Mouse (Mus musculus): ENCODE measurements at regions not wholly inside any gene's neighbourhood (a gene's known extent, or its start where the extent isn't known, plus 50 kb on each side); places are given as distances from the start of the nearest gene placed in this dataset.

DNA sequence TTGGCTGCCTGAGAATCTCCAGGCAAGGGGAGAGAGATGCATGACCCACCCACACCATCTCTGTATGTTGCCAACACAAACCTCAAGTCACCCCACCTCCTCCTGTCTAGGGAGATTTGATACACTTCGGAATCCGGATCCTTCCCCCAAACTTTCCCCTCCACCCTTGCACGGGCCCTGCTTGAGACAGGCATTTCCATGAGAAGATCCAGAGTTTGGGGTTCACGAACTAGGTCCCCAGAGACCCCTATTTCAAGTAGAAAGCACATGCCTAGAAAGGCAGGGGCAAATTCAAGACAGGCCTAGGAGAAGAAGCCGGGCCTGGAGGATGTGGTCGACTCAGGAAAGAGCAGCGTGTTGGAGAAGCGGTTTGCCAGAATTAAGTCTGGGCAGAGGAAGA lies 63.8 kb upstream of the Itga11 start:
- no peak overlapping the region for H3K4me3 ChIP-seq (ENCODE audit: control insufficient read depth, insufficient read depth, low read length)
- H3K27ac ChIP-seq (ENCODE audit: control insufficient read depth, insufficient read depth, low read length), result no peak overlapping the region
- no peak for DNase-seq
- no peaks in the 10 kb centered on the region for H3K36me3 ChIP-seq (ENCODE audit: control insufficient read depth, insufficient read depth, low read length)
- no peaks in the 10 kb centered on the region for H3K4me1 ChIP-seq (replicated peaks; ENCODE audit: control insufficient read depth, insufficient read depth, low read length)
- WGBS, result 74% methylated on average over 8 of the region's 8 CpGs
- TF ChIP-seq CTCF (IDR thresholded peaks at IDR 0.05; ENCODE audit: borderline replicate concordance, control insufficient read depth, extremely low read depth, insufficient read depth, low read length, poor library complexity) (no peak), POLR2A (IDR thresholded peaks at IDR 0.05; ENCODE audit: control insufficient read depth, extremely low read depth, insufficient read depth, low read length, poor library complexity) (no peak)
- H3K27me3 ChIP-seq (ENCODE audit: control insufficient read depth, insufficient read depth, low read length), result no peaks in the 10 kb centered on the region

DNA sequence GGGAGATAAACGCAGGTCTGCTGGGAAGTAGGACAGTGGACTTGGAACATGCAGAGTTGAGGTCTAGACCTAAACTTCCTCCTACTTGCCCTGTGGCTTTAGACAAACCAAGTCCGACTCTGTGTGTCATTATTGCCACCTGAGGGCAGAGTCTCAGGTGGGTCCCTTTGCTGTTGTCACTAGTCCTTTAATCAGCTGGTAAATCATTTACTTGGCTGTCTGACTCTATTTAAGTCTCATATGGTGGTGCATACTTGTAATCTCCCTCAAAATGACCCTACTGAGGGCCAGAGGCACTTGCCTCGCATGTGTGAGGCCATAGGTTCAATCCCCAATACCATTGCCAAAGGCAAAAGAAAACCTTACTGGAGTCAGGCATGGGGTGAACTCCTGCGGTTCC lies 62.7 kb upstream of the Itga11 start:
- DNase-seq, result no peak
- Histone ChIP-seq H3K4me3 (ENCODE audit: control insufficient read depth, insufficient read depth, low read length) (no peak overlapping the region), H3K27ac (ENCODE audit: control insufficient read depth, insufficient read depth, low read length) (no peak overlapping the region), H3K27me3 (ENCODE audit: control insufficient read depth, insufficient read depth, low read length) (no peaks in the 10 kb centered on the region), H3K36me3 (ENCODE audit: control insufficient read depth, insufficient read depth, low read length) (no peaks in the 10 kb centered on the region), H3K4me1 (replicated peaks; ENCODE audit: control insufficient read depth, insufficient read depth, low read length) (no peaks in the 10 kb centered on the region)
- 79% methylated on average over 4 of the region's 4 CpGs for WGBS
- TF ChIP-seq CTCF (IDR thresholded peaks at IDR 0.05; ENCODE audit: borderline replicate concordance, control insufficient read depth, extremely low read depth, insufficient read depth, low read length, poor library complexity) (no peak), POLR2A (IDR thresholded peaks at IDR 0.05; ENCODE audit: control insufficient read depth, extremely low read depth, insufficient read depth, low read length, poor library complexity) (no peak)

DNA sequence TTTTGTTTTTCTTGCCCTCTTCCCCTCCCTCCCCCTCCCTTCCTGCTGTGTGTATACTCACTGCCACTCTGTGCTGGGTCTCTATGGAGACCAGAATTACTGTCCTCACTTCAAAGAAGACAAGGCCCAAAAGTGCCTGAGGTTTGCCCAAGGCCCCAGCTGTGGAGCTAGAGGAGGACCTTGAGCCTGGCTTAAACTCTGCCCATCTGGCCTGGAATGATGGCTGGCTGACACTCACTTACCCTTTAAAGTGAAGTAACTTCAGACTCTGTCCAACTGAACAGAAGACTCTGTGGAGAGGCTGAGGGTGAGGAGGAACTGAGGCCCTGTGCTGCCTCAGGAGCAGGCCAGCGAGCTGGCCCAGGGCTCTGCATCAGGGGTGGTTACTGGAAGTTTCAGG lies 61.8 kb upstream of the Itga11 start:
- TF ChIP-seq CTCF (IDR thresholded peaks at IDR 0.05; ENCODE audit: borderline replicate concordance, control insufficient read depth, extremely low read depth, insufficient read depth, low read length, poor library complexity) (no peak), POLR2A (IDR thresholded peaks at IDR 0.05; ENCODE audit: control insufficient read depth, extremely low read depth, insufficient read depth, low read length, poor library complexity) (no peak)
- no peaks in the 10 kb centered on the region for H3K27me3 ChIP-seq (ENCODE audit: control insufficient read depth, insufficient read depth, low read length)

DNA sequence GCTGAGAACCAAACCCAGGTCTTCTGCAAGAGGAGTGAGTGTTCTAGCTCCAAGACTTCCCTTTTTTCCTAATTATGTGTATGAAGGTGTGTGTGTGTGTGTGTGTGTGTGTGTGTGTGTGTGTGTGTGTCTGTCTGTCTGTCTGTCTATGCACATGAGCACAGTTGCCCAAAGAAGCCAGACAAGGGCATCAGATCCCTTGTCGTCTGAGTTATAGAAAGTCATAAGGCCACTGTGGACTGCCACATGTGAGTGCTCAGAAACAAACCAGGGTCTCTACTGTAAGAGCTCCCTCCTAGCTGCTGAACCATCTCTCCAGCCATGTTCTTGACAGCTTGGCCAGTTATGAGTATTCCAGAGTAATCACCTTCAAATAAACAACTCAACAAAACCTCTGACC lies 58.6 kb upstream of the Itga11 start:
- H3K27ac ChIP-seq (ENCODE audit: control insufficient read depth, insufficient read depth, low read length), result no peak overlapping the region
- no peak for DNase-seq
- 86% methylated on average over 1 of the region's 1 CpGs for WGBS
- H3K4me3 ChIP-seq (ENCODE audit: control insufficient read depth, insufficient read depth, low read length), result no peak overlapping the region
- H3K4me1 ChIP-seq (replicated peaks; ENCODE audit: control insufficient read depth, insufficient read depth, low read length), result no peaks in the 10 kb centered on the region
- TF ChIP-seq POLR2A (IDR thresholded peaks at IDR 0.05; ENCODE audit: control insufficient read depth, extremely low read depth, insufficient read depth, low read length, poor library complexity), result no peak
- no peak for TF ChIP-seq CTCF (IDR thresholded peaks at IDR 0.05; ENCODE audit: borderline replicate concordance, control insufficient read depth, extremely low read depth, insufficient read depth, low read length, poor library complexity)
- H3K36me3 ChIP-seq (ENCODE audit: control insufficient read depth, insufficient read depth, low read length), result no peaks in the 10 kb centered on the region
- no peaks in the 10 kb centered on the region for H3K27me3 ChIP-seq (ENCODE audit: control insufficient read depth, insufficient read depth, low read length)

More for the DNA sequence above, 61.8 kb upstream of the Itga11 start:
- Histone ChIP-seq H3K27ac (ENCODE audit: control insufficient read depth, insufficient read depth, low read length) (no peak overlapping the region), H3K4me3 (ENCODE audit: control insufficient read depth, insufficient read depth, low read length) (no peak overlapping the region), H3K36me3 (ENCODE audit: control insufficient read depth, insufficient read depth, low read length) (no peaks in the 10 kb centered on the region), H3K4me1 (replicated peaks; ENCODE audit: control insufficient read depth, insufficient read depth, low read length) (no peaks in the 10 kb centered on the region)
- WGBS, result 92% methylated on average over 1 of the region's 1 CpGs
- no peak for DNase-seq

DNA sequence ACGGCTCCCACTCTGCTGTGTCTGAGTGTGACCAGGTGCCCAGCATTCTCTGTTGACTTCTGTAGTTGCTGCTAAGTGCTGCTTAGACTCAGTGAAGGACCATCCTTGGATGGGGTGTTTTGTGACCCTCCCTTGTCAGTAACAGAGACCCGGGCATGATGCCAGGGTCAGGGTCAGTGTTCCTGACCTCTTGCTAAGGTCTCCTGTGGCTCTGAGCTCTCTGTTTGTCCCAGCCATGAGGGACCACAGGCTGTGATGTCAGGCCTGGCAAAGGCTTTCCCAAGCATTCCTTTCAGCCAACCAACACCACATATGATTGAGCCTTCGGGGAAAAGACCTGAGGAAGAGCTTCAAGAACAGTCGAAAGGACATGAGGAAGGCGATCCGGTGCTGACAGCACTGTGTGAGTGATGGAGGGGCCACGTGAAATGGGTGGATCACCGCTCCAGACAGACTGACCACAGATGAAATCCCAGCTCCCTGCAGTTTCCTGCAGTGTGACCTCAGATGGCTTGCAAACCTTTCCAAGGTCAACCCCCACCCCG lies 56.7 kb upstream of the Itga11 start:
- Histone ChIP-seq H3K4me3 (ENCODE audit: control insufficient read depth, insufficient read depth, low read length) (no peak overlapping the region), H3K36me3 (ENCODE audit: control insufficient read depth, insufficient read depth, low read length) (no peaks in the 10 kb centered on the region), H3K27ac (ENCODE audit: control insufficient read depth, insufficient read depth, low read length) (no peak overlapping the region), H3K4me1 (replicated peaks; ENCODE audit: control insufficient read depth, insufficient read depth, low read length) (no peaks in the 10 kb centered on the region), H3K27me3 (ENCODE audit: control insufficient read depth, insufficient read depth, low read length) (no peaks in the 10 kb centered on the region)
- 78% methylated on average over 9 of the region's 9 CpGs for WGBS
- DNase-seq, result no peak
- TF ChIP-seq CTCF (IDR thresholded peaks at IDR 0.05; ENCODE audit: borderline replicate concordance, control insufficient read depth, extremely low read depth, insufficient read depth, low read length, poor library complexity) (no peak), POLR2A (IDR thresholded peaks at IDR 0.05; ENCODE audit: control insufficient read depth, extremely low read depth, insufficient read depth, low read length, poor library complexity) (no peak)

DNA sequence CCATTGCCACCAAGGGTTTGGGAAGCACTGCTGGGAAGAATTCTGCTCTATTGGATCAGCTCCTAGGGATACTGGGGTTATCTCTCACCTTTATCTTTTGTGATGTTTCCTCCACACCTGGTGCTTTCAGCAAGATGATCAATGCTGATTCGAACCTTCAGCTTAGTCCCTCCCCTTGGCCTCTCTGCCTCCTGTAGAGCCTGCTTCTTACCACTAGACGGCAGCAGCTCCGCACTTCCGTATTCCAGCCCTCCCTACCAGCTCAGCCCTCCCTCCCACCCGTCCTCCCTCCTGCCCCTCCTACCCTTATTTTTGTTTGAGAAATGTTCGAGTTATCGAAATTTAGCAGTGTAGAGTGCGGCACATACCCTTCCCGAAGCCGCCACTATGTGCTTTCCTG lies 55.5 kb upstream of the Itga11 start:
- Histone ChIP-seq H3K27ac (ENCODE audit: control insufficient read depth, insufficient read depth, low read length) (no peak overlapping the region), H3K27me3 (ENCODE audit: control insufficient read depth, insufficient read depth, low read length) (no peaks in the 10 kb centered on the region), H3K4me3 (ENCODE audit: control insufficient read depth, insufficient read depth, low read length) (no peak overlapping the region), H3K4me1 (replicated peaks; ENCODE audit: control insufficient read depth, insufficient read depth, low read length) (no peaks in the 10 kb centered on the region), H3K36me3 (ENCODE audit: control insufficient read depth, insufficient read depth, low read length) (no peaks in the 10 kb centered on the region)
- 56% methylated on average over 10 of the region's 10 CpGs for WGBS
- TF ChIP-seq POLR2A (IDR thresholded peaks at IDR 0.05; ENCODE audit: control insufficient read depth, extremely low read depth, insufficient read depth, low read length, poor library complexity), result no peak
- peak; percentile 24 for DNase-seq

DNA sequence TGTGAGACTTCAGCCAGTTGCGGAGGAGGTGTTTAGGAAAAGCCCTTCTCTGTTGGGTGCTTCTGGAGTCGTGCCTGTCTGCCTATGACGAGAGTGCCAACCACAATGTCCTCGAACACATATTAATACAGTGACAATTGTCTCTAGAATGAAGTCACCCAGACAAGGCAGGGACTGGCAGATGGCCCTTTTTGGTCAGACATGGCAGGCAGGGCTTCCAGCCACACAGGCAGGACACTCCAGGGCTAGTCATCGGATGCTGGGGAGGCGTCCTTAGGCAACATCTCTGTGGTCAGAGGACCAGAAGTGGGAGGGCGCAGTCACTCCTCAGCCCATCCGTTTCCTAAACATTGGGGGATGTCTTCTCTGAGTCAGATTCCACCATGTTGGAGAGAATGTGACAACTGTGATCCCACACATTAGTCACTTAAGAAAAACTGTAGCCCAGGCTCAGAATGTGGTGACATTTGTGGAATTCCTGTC lies 53.0 kb upstream of the Itga11 start:
- H3K4me1 ChIP-seq (replicated peaks; ENCODE audit: control insufficient read depth, insufficient read depth, low read length), result no peaks in the 10 kb centered on the region
- no peak overlapping the region for H3K27ac ChIP-seq (ENCODE audit: control insufficient read depth, insufficient read depth, low read length)
- no peaks in the 10 kb centered on the region for H3K36me3 ChIP-seq (ENCODE audit: control insufficient read depth, insufficient read depth, low read length)
- no peak for DNase-seq
- TF ChIP-seq CTCF (IDR thresholded peaks at IDR 0.05; ENCODE audit: borderline replicate concordance, control insufficient read depth, extremely low read depth, insufficient read depth, low read length, poor library complexity) (no peak), POLR2A (IDR thresholded peaks at IDR 0.05; ENCODE audit: control insufficient read depth, extremely low read depth, insufficient read depth, low read length, poor library complexity) (no peak)
- WGBS, result 86% methylated on average over 8 of the region's 8 CpGs
- H3K4me3 ChIP-seq (ENCODE audit: control insufficient read depth, insufficient read depth, low read length), result no peak overlapping the region
- no peaks in the 10 kb centered on the region for H3K27me3 ChIP-seq (ENCODE audit: control insufficient read depth, insufficient read depth, low read length)

Measured in thymus, adult 2 months (tissue).